Comparison of ENCODE assay signal across 8 mouse cellular contexts in genomic region chr10:115363151-115363550, GRCm38 (mm10). TPM values are rescaled to one million over a fixed set of nuclear protein-coding genes. Genes with fewer than 3 reads are reported as not detected.
A peak's percentile ranks its signal among the peaks of the same experiment; 100 is the strongest.
DNase-seq lines count a peak whose midpoint lies in the region; ATAC-seq and TF ChIP-seq lines count a peak whose summit lies in the region.

No protein-coding gene starts in this region.

- peak overlapping the region; percentile 98; the same call in 1 of the 2 replicates for H3K27ac ChIP-seq in forebrain, embryonic 15.5 days (replicated peaks)
- peak overlapping the region; percentile 92 for H3K27ac ChIP-seq in liver, postnatal 0 days (ENCODE audit: low read depth)

- TF ChIP-seq EP300 in liver, postnatal 0 days (IDR thresholded peaks at IDR 0.05; ENCODE audit: low read depth): no peak

- no peaks in the 10 kb centered on the region for H3K36me3 ChIP-seq in forebrain, embryonic 15.5 days
- no peaks in the 10 kb centered on the region; the same call in 1 of the 2 replicates for H3K36me3 ChIP-seq in liver, postnatal 0 days (replicated peaks; ENCODE audit: insufficient read depth, low read length)

- no peaks in the 10 kb centered on the region for H3K27me3 ChIP-seq in forebrain, embryonic 15.5 days
- no peaks in the 10 kb centered on the region for H3K27me3 ChIP-seq in liver, postnatal 0 days (ENCODE audit: insufficient read depth, low read length)

- H3K4me1 ChIP-seq in forebrain, embryonic 15.5 days: peaks cover 26% of the 10 kb centered on the region
- H3K4me1 ChIP-seq in liver, postnatal 0 days (ENCODE audit: insufficient read depth): peaks cover 16% of the 10 kb centered on the region

- 0 out of 2 replicates have a peak, but pooled peaks have one; percentile 16 for ATAC-seq in frontal cortex, adult (ENCODE audit: low TSS enrichment)
- no peak for ATAC-seq in forebrain, embryonic 15.5 days (replicated peaks)
- ATAC-seq in liver, postnatal 0 days: no peak

- H3K4me2 ChIP-seq in forebrain, embryonic 15.5 days (replicated peaks): peak overlapping the region; percentile 74
- peak overlapping the region; percentile 84 for H3K4me2 ChIP-seq in liver, postnatal 0 days (ENCODE audit: low read depth, low read length)

- H3K4me3 ChIP-seq in forebrain, embryonic 15.5 days: peak overlapping the region; percentile 84; the same call in 1 of the 2 replicates
- peak overlapping the region; percentile 60 for H3K4me3 ChIP-seq in liver, postnatal 0 days (ENCODE audit: low read depth, low read length)

- no peaks in the 10 kb centered on the region for H3K9me3 ChIP-seq in forebrain, embryonic 15.5 days
- no peaks in the 10 kb centered on the region for H3K9me3 ChIP-seq in liver, postnatal 0 days (ENCODE audit: low read length)

- no peak for TF ChIP-seq CTCF in liver, postnatal 0 days (IDR thresholded peaks at IDR 0.05; ENCODE audit: low read depth)

- DNase-seq in frontal cortex, postnatal 14 days (ENCODE audit: low spot score in 2 of 2): no peak
- peak; percentile 64 for DNase-seq in CD4-positive helper T cell, adult 2 months (ENCODE audit: low read depth, low spot score)
- DNase-seq in liver, postnatal 0 days: no peak
- peak; percentile 40 for DNase-seq in thymus, postnatal 4 days
- DNase-seq in frontal cortex, postnatal 10 days (ENCODE audit: low spot score in 2 of 2): no peak
- DNase-seq in left cerebral cortex, adult 18-20 months (ENCODE audit: low spot score in 2 of 2): no peak

- H3K9ac ChIP-seq in forebrain, embryonic 15.5 days (replicated peaks): no peak overlapping the region
- peak overlapping the region; percentile 76 for H3K9ac ChIP-seq in liver, postnatal 0 days (replicated peaks)

- 89% methylated on average over 4 of the region's 4 CpGs for WGBS in forebrain, embryonic 15.5 days
- WGBS in liver, postnatal 0 days (ENCODE audit: insufficient replicate concordance): 67% methylated on average over 4 of the region's 4 CpGs

RNA-seq across cellular contexts. Expression of gene Tmem19, which starts 0.8 kb away (rescaled TPM):
- polyA plus RNA-seq in forebrain, embryonic 15.5 days (2015; fragmentation: Nextera tagmentation; extraction: Ambion mirVana): 38.8 and 40.5 TPM in 2 replicates
- 16.3 and 19.3 TPM in 2 replicates for polyA plus RNA-seq in liver, postnatal 0 days (2015; fragmentation: Nextera tagmentation; extraction: Ambion mirVana)
- 10 to 100 TPM; 34.4 to 38.2 TPM for total RNA-seq in left cerebral cortex, adult 18-20 months (2021)

RNA-seq across cellular contexts. Expression of gene Thap2, which starts 21.1 kb away (rescaled TPM):
- polyA plus RNA-seq in forebrain, embryonic 15.5 days (2015; fragmentation: Nextera tagmentation; extraction: Ambion mirVana): 29.4 and 33.3 TPM in 2 replicates
- 5.0 and 5.5 TPM in 2 replicates for polyA plus RNA-seq in liver, postnatal 0 days (2015; fragmentation: Nextera tagmentation; extraction: Ambion mirVana)
- total RNA-seq in left cerebral cortex, adult 18-20 months (2021): 10 to 100 TPM; 16.4 TPM

RNA-seq across cellular contexts. Expression of gene Zfc3h1, which starts 21.6 kb away (rescaled TPM):
- 17.2 and 18.6 TPM in 2 replicates for polyA plus RNA-seq in forebrain, embryonic 15.5 days (2015; fragmentation: Nextera tagmentation; extraction: Ambion mirVana)
- 4.9 and 5.0 TPM in 2 replicates for polyA plus RNA-seq in liver, postnatal 0 days (2015; fragmentation: Nextera tagmentation; extraction: Ambion mirVana)
- total RNA-seq in left cerebral cortex, adult 18-20 months (2021): 10 to 100 TPM; 46.6 to 46.9 TPM

RNA-seq across cellular contexts. Expression of gene Rab21, which starts 47.8 kb away (rescaled TPM):
- 5.6 and 8.5 TPM in 2 replicates for polyA plus RNA-seq in forebrain, embryonic 15.5 days (2015; fragmentation: Nextera tagmentation; extraction: Ambion mirVana)
- 5.8 and 10.0 TPM in 2 replicates for polyA plus RNA-seq in liver, postnatal 0 days (2015; fragmentation: Nextera tagmentation; extraction: Ambion mirVana)
- 10 to 100 TPM; 54.4 to 54.8 TPM for total RNA-seq in left cerebral cortex, adult 18-20 months (2021)

Comparison
In these comparisons a context has a peak if more than half of its experiments do, and no peak if none do; other contexts are left out.
1. DNase-seq: peak in CD4-positive helper T cell, adult 2 months (single experiment) and thymus, postnatal 4 days (single experiment); none in frontal cortex, postnatal 14 days (0 of 2), liver, postnatal 0 days (single experiment), frontal cortex, postnatal 10 days (0 of 2) and left cerebral cortex, adult 18-20 months (0 of 2).